Mouse (Mus musculus) cerebellum, adult 2 months (tissue): ENCODE data around the gene Tlcd1. TPM values are rescaled to one million over a fixed set of nuclear protein-coding genes. Genes with fewer than 3 reads are reported as not detected.
"Not testable (repeated sequence)": the region's sequence is repeated elsewhere in the genome, so short reads cannot be mapped to it uniquely, and the experiment has no call there.

Source experiments
- DNase-seq, 2 experiments: peaks; one replicate each; pipeline ENCODE4 v3.0.0; 2021
- H3K27ac ChIP-seq: fragments of 200-500 bp; 2 replicates; pipeline ENCODE4 v1.5.1; 2012; ENCODE audit warnings: low read length, control low read depth, inconsistent platforms; ENCODE audit not compliant: insufficient read depth
- H3K27me3 ChIP-seq: fragments of 200-500 bp; 2 replicates; pipeline ENCODE4 v1.6.1; 2012; ENCODE audit warnings: inconsistent platforms, mild to moderate bottlenecking, low read length, moderate library complexity; ENCODE audit not compliant: control insufficient read depth, insufficient read depth
- H3K4me1 ChIP-seq: fragments of 200-500 bp; 2 replicates; pipeline ENCODE4 v1.6.1; 2011; ENCODE audit warnings: low read length; ENCODE audit not compliant: control insufficient read depth, insufficient read depth
- H3K4me3 ChIP-seq: fragments of 200-500 bp; replicated peaks from 2 replicates; pipeline ENCODE3; 2011; ENCODE audit warnings: mild to moderate bottlenecking, low read depth, low read length, control low read depth; ENCODE audit not compliant: insufficient read depth
- CTCF ChIP-seq: fragments of 200-500 bp; IDR thresholded peaks from 2 replicates; pipeline ENCODE4 v1.5.1; 2011; ENCODE audit warnings: low read depth, mild to moderate bottlenecking, control low read depth, low read length, moderate library complexity, borderline replicate concordance; ENCODE audit not compliant: insufficient read depth
- POLR2A ChIP-seq: fragments of 200-500 bp; IDR thresholded peaks from 2 replicates; pipeline ENCODE4 v1.6.1; 2011; ENCODE audit warnings: low read length, control low read depth, borderline replicate concordance; ENCODE audit not compliant: insufficient read depth
- WGBS: fragments of 180-500 bp; shearing (Covaris S2); methylation state at CpG from one replicate; pipeline ENCODE4 v1.1.7; 2018; 5-methylcytosine and 5-hydroxymethylcytosine counted together
- polyA plus RNA-seq: library from polyadenylated mRNA; depleted of rRNA; stranded (reverse); fragments of >200 nt; gene quantifications from 2 replicates; pipeline ENCODE4 v1.2.3, GENCODE M21; 2012; rRNA removed

The Tlcd1 gene
- 147 and 158 TPM in 2 replicates for polyA plus RNA-seq

DNA sequence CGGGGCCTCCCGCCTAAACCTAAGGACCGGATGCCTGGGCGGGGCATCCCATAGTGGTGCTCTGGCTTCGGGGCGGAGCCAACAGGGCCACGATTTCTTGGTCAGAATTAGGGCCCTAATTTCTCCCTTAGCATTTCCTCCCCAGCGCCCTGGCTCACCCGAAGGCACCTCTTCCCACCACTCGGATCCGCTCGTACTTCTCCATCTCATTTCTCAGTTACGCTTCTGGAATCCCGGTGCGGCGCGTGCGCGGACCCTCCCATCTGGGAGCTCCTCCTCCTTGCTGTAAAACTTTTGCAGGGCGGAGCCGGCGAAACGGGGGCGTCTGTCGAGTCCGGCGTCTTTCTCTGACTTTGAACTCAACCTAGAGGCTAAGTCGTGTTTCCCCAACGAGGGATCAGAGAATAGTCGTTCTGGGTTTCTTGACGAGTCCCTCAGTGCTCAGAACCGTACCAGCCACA lies at the start of gene Tlcd1, which contains the start of gene Nek8:
Gene Tlcd1 (plus strand): TSS at position 310 of the 461 bp plus-strand sequence.
Gene Nek8 (minus strand): TSS at position 274 of the 461 bp plus-strand sequence.
- TF ChIP-seq POLR2A (no peak), CTCF (no peak)

DNA sequence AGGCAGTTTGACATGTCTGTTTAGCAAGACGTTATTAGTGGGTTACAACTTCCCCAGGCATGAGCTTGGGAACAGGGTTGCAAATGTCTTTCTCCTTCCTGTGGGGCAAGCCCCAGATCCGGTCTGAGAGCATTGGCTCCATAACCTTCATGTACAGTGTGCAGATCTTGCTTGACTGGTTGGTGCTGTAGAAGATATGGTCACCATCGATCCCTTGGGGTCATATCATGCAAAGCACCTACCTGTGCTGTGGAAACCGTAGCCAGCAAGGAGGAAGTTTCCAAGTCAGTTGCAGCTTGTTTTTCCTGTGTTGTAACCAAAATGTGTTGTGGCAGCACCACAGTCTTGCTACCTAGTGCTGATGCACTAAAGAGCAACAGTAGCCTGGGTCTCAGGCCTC lies 49.8 kb upstream of the Tlcd1 start:
- Histone ChIP-seq H3K27ac (no peak overlapping the region), H3K4me3 (no peak overlapping the region), H3K4me1 (0 out of 2 replicates have a peak, but pooled peaks cover 5% of the 10 kb centered on the region), H3K27me3 (no peaks in the 10 kb centered on the region)
- WGBS = 78% methylated on average over 4 of the region's 4 CpGs
- TF ChIP-seq CTCF = no peak
- no peak for DNase-seq

More for the DNA sequence above, at the start of gene Tlcd1, which contains the start of gene Nek8:
- DNase-seq = peak; percentile 78 to 79
- no peaks in the 10 kb centered on the region for H3K27me3 ChIP-seq
- peaks cover 5% of the 10 kb centered on the region for H3K4me1 ChIP-seq
- peak within 1 kb of the TSS; percentile 97 for H3K4me3 ChIP-seq
- under 1% methylated on average over 32 of the region's 32 CpGs for WGBS
- H3K27ac ChIP-seq = no peak within 1 kb of the TSS

DNA sequence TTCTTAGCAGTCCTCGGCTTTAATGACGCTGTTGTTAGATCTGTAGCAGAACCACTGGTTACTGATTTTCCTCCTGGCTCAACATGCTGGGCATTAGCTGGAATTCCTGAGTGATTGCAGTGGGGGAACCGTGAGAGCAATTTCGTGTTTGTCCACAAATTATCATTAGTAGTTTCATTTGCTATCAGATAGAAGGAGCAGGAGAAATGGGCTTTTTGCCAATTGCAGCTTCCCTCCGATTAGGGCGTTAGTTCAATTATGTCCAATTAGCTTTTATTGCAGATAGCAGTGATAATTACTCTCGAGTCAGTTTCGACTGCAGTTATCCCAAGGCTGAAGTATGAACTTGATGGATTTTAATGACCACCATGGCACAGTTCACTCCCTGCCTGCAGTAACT lies 47.1 kb upstream of the Tlcd1 start:
- no peak for DNase-seq
- H3K27ac ChIP-seq = no peak overlapping the region
- H3K4me3 ChIP-seq = no peak overlapping the region
- 69% methylated on average over 8 of the region's 8 CpGs for WGBS
- 0 out of 2 replicates have a peak, but pooled peaks cover 5% of the 10 kb centered on the region for H3K4me1 ChIP-seq
- no peaks in the 10 kb centered on the region for H3K27me3 ChIP-seq
- TF ChIP-seq CTCF = no peak
- no peak for TF ChIP-seq POLR2A

DNA sequence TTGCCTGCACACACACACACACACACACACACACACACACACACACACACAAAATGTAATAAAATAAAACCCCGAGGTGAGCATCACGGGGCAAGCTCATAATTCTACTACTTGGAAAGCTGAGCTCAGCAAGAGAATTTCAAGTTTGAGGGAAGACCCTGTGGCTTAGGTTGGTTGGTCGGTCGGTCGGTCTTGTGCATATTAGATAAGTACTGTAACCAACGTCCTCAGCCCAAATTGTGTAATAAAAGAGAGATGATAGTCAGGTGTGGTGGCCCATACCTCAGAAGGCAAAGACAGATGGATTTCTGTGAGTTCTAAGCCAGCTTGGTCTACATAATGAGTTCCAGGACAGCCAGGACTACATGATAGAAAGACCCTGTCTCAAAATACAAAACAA lies 42.6 kb upstream of the Tlcd1 start:
- TF ChIP-seq CTCF = no peak
- no peak for TF ChIP-seq POLR2A
- H3K27ac ChIP-seq = no peak overlapping the region
- no peak overlapping the region for H3K4me3 ChIP-seq
- no peaks in the 10 kb centered on the region for H3K27me3 ChIP-seq
- WGBS = 93% methylated on average over 6 of the region's 6 CpGs
- 0 out of 2 replicates have a peak, but pooled peaks cover 2% of the 10 kb centered on the region for H3K4me1 ChIP-seq
- DNase-seq = no peak

DNA sequence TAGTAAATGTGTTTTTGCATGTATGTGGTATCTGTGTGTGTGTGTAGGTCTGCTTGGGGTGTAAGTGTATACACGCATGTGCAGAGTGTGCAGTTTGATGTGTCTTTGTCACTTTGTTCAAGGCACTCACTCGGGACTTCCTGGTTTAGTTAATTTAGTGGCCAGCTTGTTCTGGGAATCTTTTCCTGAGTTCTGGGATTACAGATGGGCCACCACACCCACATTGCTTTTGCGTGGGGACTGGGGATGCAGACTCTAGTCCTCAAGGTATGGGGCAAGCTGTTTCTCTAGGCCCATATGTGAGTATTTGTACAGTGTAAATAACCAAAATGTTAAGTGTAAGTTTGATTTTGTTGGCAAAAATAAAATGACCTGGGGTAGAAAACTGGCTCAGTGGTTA lies 42.2 kb upstream of the Tlcd1 start:
- no peak overlapping the region for H3K27ac ChIP-seq
- no peak for TF ChIP-seq POLR2A
- no peak for TF ChIP-seq CTCF
- H3K4me1 ChIP-seq = 0 out of 2 replicates have a peak, but pooled peaks cover 2% of the 10 kb centered on the region
- 68% methylated on average over 3 of the region's 3 CpGs for WGBS
- H3K4me3 ChIP-seq = no peak overlapping the region
- H3K27me3 ChIP-seq = no peaks in the 10 kb centered on the region
- DNase-seq = no peak

DNA sequence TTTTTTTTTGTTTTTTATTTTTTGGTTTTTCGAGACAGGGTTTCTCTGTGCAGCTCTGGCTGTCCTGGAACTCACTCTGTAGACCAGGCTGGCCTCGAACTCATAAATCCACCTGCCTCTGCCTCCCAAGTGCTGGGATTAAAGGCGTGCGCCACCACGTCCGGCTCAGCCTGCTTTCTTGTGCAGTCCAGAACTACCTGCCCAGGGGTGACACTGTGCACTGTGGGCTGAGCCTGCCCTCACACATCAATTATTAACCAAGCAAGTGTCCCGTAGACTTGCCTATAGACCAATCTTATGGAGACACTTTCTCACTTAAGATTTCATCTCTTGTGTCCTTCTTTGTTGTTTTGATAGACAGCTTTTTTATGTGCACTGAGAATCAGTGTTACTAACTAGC lies 41.2 kb upstream of the Tlcd1 start:
- not testable (repeated sequence) for H3K27me3 ChIP-seq, H3K4me1 ChIP-seq, DNase-seq, H3K27ac ChIP-seq, H3K4me3 ChIP-seq
- WGBS = 91% methylated on average over 7 of the region's 7 CpGs

DNA sequence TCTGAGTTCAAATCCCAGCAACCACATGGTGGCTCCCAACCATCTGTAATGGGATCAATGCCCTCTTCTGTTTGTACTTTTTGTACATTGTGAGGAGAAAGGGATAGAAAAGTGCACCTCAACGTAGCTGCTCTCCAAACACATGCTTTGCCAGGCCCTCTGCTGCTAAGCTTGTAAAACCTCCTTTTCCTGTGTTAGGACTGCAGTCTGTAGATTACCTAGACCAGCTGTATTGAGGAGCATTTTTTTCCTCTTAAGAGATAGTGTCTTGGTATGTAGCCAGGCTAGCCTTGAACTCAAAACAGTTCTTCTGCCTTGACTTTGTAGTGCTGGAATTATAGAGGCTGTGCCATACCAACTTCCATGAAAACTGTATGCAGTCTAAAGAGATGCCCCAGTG lies 40.4 kb upstream of the Tlcd1 start:
- TF ChIP-seq CTCF (no peak), POLR2A (no peak)
- Histone ChIP-seq H3K27me3 (no peaks in the 10 kb centered on the region), H3K4me1 (0 out of 2 replicates have a peak, but pooled peaks cover 2% of the 10 kb centered on the region), H3K27ac (no peak overlapping the region), H3K4me3 (no peak overlapping the region)
- 72% methylated on average over 1 of the region's 1 CpGs for WGBS
- DNase-seq = no peak

DNA sequence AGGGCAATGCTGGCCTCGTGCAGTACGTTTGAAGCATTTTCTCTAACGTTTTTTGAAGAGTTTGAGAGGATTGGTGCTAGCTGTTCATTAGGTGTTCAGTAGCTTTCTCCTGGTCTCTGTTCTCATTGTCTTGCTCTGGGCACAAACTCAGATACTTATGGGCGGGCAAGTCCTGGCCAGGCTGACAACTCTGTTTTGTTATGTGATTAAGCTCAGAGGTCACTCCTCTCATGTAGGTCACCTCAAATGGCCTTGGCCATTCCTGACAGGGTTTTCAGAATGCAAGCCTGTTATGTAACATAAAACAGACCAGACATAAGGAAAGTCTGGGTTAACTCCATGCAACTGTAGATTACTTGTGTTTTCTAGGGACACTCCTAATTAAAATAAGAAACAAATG lies 38.9 kb upstream of the Tlcd1 start:
- DNase-seq = no peak
- H3K4me3 ChIP-seq = no peak overlapping the region
- peaks cover 4% of the 10 kb centered on the region for H3K4me1 ChIP-seq
- WGBS = 79% methylated on average over 4 of the region's 4 CpGs
- TF ChIP-seq POLR2A (no peak), CTCF (no peak)
- no peaks in the 10 kb centered on the region for H3K27me3 ChIP-seq
- H3K27ac ChIP-seq = no peak overlapping the region

DNA sequence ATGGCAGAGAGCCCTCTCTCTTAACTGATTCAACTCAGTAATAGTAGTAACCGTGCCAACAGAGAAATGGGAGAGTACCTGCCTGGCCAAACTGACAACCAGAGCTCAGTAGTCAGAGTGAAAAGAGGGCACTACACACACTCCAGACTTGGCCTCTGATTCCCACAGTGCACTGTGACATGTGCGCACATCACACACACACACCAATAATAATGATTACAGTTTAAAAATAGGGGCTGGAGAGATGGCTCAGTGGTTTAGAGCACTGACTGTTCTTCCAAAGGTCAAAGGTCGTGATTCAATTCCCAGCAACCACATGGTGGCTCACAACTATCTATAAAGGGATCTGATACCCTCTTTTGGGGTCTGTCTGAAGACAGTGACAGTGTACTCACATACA lies 38.5 kb upstream of the Tlcd1 start:
- Histone ChIP-seq H3K4me1 (peaks cover 4% of the 10 kb centered on the region), H3K27me3 (no peaks in the 10 kb centered on the region), H3K27ac (no peak overlapping the region), H3K4me3 (no peak overlapping the region)
- DNase-seq = no peak
- WGBS = 90% methylated on average over 3 of the region's 3 CpGs
- no peak for TF ChIP-seq POLR2A
- no peak for TF ChIP-seq CTCF
